Mouse (Mus musculus) hindbrain, postnatal 0 days (tissue): ENCODE measurements around the gene Lnpep. TPM values are rescaled to one million over a fixed set of nuclear protein-coding genes. Genes with fewer than 3 reads are reported as not detected.

Experiments used
- ATAC-seq: fragments of 200-750 bp; cut with Nextera tagmentation; 2 replicates; pipeline ENCODE4 v1.8.0; 2017; ENCODE audit warnings: mild to moderate bottlenecking, moderate TSS enrichment, moderate library complexity
- DNase-seq: peaks from one replicate; pipeline ENCODE4 v3.0.0-alpha.2; 2015; ENCODE audit warnings: low spot score
- H3K27ac ChIP-seq: fragments of 300-500 bp; sonication (generic); 2 replicates; pipeline ENCODE4 v1.5.1; 2014; ENCODE audit warnings: mild to moderate bottlenecking
- H3K27me3 ChIP-seq: fragments of 300-500 bp; sonication (generic); 2 replicates; pipeline ENCODE4 v1.6.1; 2014; ENCODE audit warnings: low read length, mixed read lengths; ENCODE audit not compliant: insufficient read depth
- H3K36me3 ChIP-seq: fragments of 300-500 bp; sonication (generic); 2 replicates; pipeline ENCODE4 v1.6.1; 2014; ENCODE audit warnings: low read length, mixed read lengths; ENCODE audit not compliant: insufficient read depth
- H3K4me1 ChIP-seq: fragments of 300-500 bp; sonication (generic); 2 replicates; pipeline ENCODE4 v1.6.1; 2014; ENCODE audit warnings: antibody characterized with exemption, low read length, mixed read lengths; ENCODE audit not compliant: insufficient read depth
- H3K4me2 ChIP-seq: fragments of 300-500 bp; sonication (generic); 2 replicates; pipeline ENCODE4 v1.6.1; 2014; ENCODE audit warnings: low read depth, mild to moderate bottlenecking, low read length, moderate library complexity, mixed read lengths
- H3K4me3 ChIP-seq: fragments of 300-500 bp; sonication (generic); 2 replicates; pipeline ENCODE4 v1.5.1; 2014; ENCODE audit warnings: low read length
- H3K9ac ChIP-seq: fragments of 300-500 bp; sonication (generic); replicated peaks from 2 replicates; pipeline ENCODE4 v1.6.1; 2014; ENCODE audit warnings: mild to moderate bottlenecking, low read length, moderate library complexity, mixed read lengths
- H3K9me3 ChIP-seq: fragments of 300-500 bp; sonication (generic); 2 replicates; pipeline ENCODE4 v1.6.1; 2016; ENCODE audit warnings: low read length, mixed read lengths
- CTCF ChIP-seq: IDR thresholded peaks from 2 replicates; pipeline ENCODE4 v1.5.1; 2016; ENCODE audit warnings: antibody characterized with exemption, control low read depth, low read depth
- WGBS: fragments of 180-500 bp; shearing (Covaris S2); extraction: QIAGEN DNeasy Blood & Tissue Kit; methylation state at CpG from one replicate; pipeline ENCODE4 v1.1.7; 2014; 5-methylcytosine and 5-hydroxymethylcytosine counted together
- polyA plus RNA-seq: library from polyadenylated mRNA; unstranded; fragments of >200 nt; fragmentation: Nextera tagmentation; extraction: Ambion mirVana; gene quantifications from 2 replicates; pipeline ENCODE4 v1.2.1, GENCODE M21; 2015
- total RNA-seq: library from RNA; depleted of rRNA; stranded (reverse); fragments of >200 nt; gene quantifications from 2 replicates; pipeline ENCODE4 v1.2.3, GENCODE M21; 2014

Gene Lnpep
- total and polyA plus RNA-seq, 2 experiments from 2014 or later, result 7.4 to 23.4 TPM

- Histone ChIP-seq H3K27ac (peak overlapping the region; percentile 100), H3K4me3 (peak overlapping the region; percentile 99), H3K36me3 (no peaks in the 10 kb centered on the region), H3K4me1 (0 out of 2 replicates have a peak, but pooled peaks cover 6% of the 10 kb centered on the region), H3K27me3 (no peaks in the 10 kb centered on the region), H3K4me2 (peak overlapping the region; percentile 83), H3K9me3 (no peaks in the 10 kb centered on the region), H3K9ac (peak overlapping the region; percentile 99)
- ATAC-seq (peak; percentile 96), DNase-seq (peak; percentile 98)
- 0 out of 2 replicates have a peak, but pooled peaks have one; percentile 8 for TF ChIP-seq CTCF
- under 1% methylated on average over 50 of the region's 51 CpGs for WGBS
Measured at GRCm38 (mm10) chr17:17624421-17624956, 361 bp downstream of the Lnpep start.

- H3K4me2 ChIP-seq, result peak overlapping the region; percentile 83
- peak overlapping the region; percentile 100 for H3K27ac ChIP-seq
- no peak for TF ChIP-seq CTCF
- WGBS, result under 1% methylated on average over 41 of the region's 42 CpGs
- peak overlapping the region; percentile 99 for H3K4me3 ChIP-seq
- 0 out of 2 replicates have a peak, but pooled peaks cover 6% of the 10 kb centered on the region for H3K4me1 ChIP-seq
- no peaks in the 10 kb centered on the region for H3K9me3 ChIP-seq
- peak; percentile 45 for DNase-seq
- ATAC-seq, result peak; percentile 1; the same call in 1 of the 2 replicates
- H3K9ac ChIP-seq, result peak overlapping the region; percentile 99
- no peaks in the 10 kb centered on the region for H3K36me3 ChIP-seq
- no peaks in the 10 kb centered on the region for H3K27me3 ChIP-seq
Measured at GRCm38 (mm10) chr17:17623890-17624420, 895 bp downstream of the Lnpep start.

GRCm38 (mm10) chr17:17623221-17623889, 1.5 kb downstream of the Lnpep start:
- no peaks in the 10 kb centered on the region for H3K9me3 ChIP-seq
- H3K9ac ChIP-seq, result peak overlapping the region; percentile 99
- peak overlapping the region; percentile 83 for H3K4me2 ChIP-seq
- H3K36me3 ChIP-seq, result no peaks in the 10 kb centered on the region
- peak overlapping the region; percentile 99 for H3K4me3 ChIP-seq
- peak overlapping the region; percentile 100 for H3K27ac ChIP-seq
- TF ChIP-seq CTCF, result no peak
- ATAC-seq (no peak), DNase-seq (no peak)
- H3K27me3 ChIP-seq, result no peaks in the 10 kb centered on the region
- under 1% methylated on average over 7 of the region's 7 CpGs for WGBS
- 0 out of 2 replicates have a peak, but pooled peaks cover 6% of the 10 kb centered on the region for H3K4me1 ChIP-seq

GRCm38 (mm10) chr17:17622576-17622975, 2.3 kb downstream of the Lnpep start:
- Histone ChIP-seq H3K4me3 (no peak overlapping the region), H3K27ac (no peak overlapping the region), H3K4me2 (peak overlapping the region; percentile 83), H3K9me3 (no peaks in the 10 kb centered on the region), H3K9ac (no peak overlapping the region), H3K36me3 (no peaks in the 10 kb centered on the region), H3K27me3 (no peaks in the 10 kb centered on the region), H3K4me1 (0 out of 2 replicates have a peak, but pooled peaks cover 6% of the 10 kb centered on the region)
- DNase-seq (no peak), ATAC-seq (no peak)
- WGBS, result 100% methylated on average over 1 of the region's 1 CpGs
- TF ChIP-seq CTCF, result no peak

GRCm38 (mm10) chr17:17621586-17621985, 3.3 kb downstream of the Lnpep start:
- H3K4me2 ChIP-seq, result no peak overlapping the region
- H3K9ac ChIP-seq, result no peak overlapping the region
- ATAC-seq (no peak), DNase-seq (no peak)
- no peak for TF ChIP-seq CTCF
- H3K36me3 ChIP-seq, result no peaks in the 10 kb centered on the region
- no peaks in the 10 kb centered on the region for H3K27me3 ChIP-seq
- H3K27ac ChIP-seq, result no peak overlapping the region
- WGBS, result 64% methylated on average over 3 of the region's 3 CpGs
- H3K9me3 ChIP-seq, result no peaks in the 10 kb centered on the region
- 0 out of 2 replicates have a peak, but pooled peaks cover 6% of the 10 kb centered on the region for H3K4me1 ChIP-seq
- H3K4me3 ChIP-seq, result no peak overlapping the region

- Histone ChIP-seq H3K36me3 (no peaks in the 10 kb centered on the region), H3K4me2 (no peak overlapping the region), H3K27me3 (no peaks in the 10 kb centered on the region), H3K4me1 (0 out of 2 replicates have a peak, but pooled peaks cover 6% of the 10 kb centered on the region), H3K27ac (no peak overlapping the region), H3K4me3 (no peak overlapping the region), H3K9me3 (no peaks in the 10 kb centered on the region), H3K9ac (no peak overlapping the region)
- DNase-seq, result no peak
- no peak for TF ChIP-seq CTCF
- 74% methylated on average over 1 of the region's 1 CpGs for WGBS
- no peak for ATAC-seq
Measured at GRCm38 (mm10) chr17:17618463-17618862, 6.4 kb downstream of the Lnpep start.
